Comparison of ENCODE assay signal across 28 mouse cellular contexts in the genomic region with DNA sequence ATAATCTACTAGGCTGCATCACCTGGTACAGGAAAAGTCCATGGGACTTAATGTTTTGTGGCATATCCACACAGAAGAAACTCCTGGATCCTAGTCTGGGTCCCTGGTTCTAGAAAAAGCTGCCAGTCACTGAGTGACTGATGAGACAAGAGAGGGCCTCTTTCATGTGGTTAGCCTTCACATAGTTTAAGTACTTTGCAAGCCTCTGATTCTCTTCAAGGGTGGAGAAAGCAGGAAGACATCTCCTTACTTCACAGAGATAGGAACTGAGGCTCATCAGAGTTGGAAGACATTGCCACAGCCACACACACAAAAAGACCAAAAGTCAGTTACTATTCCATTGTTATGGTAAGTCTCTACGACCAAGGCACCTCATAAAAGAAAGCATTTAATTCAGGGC. TPM values are rescaled to one million over a fixed set of nuclear protein-coding genes. Genes with fewer than 3 reads are reported as not detected.
DNase-seq lines count a peak whose midpoint lies in the region; ATAC-seq lines count a peak whose summit lies in the region.
"Had no signal": no experiment of that assay in that cellular context is flagged by ENCODE, and none has a peak within 500 bp of the region (broad histone marks: within the 10 kb centered on the region; RNA-seq: fewer than 3 reads in every experiment).

No protein-coding gene starts in this region.

- no peak overlapping the region for H3K27ac ChIP-seq in midbrain, embryonic 11.5 days (ENCODE audit: low read depth, low read length)
- H3K27ac ChIP-seq in midbrain, embryonic 15.5 days = no peak overlapping the region
- H3K27ac ChIP-seq in liver, embryonic 12.5 days = no peak overlapping the region
- H3K27ac ChIP-seq: embryonic facial prominence, embryonic 10.5 days; embryonic facial prominence, embryonic 12.5 days; forebrain, embryonic 13.5 days; forebrain, embryonic 15.5 days had no signal

- H3K27me3 ChIP-seq in midbrain, embryonic 11.5 days (ENCODE audit: control insufficient read depth, insufficient read depth, low read length) = no peaks in the 10 kb centered on the region
- H3K27me3 ChIP-seq in midbrain, embryonic 15.5 days (replicated peaks) = no peaks in the 10 kb centered on the region
- no peaks in the 10 kb centered on the region for H3K27me3 ChIP-seq in liver, embryonic 12.5 days (replicated peaks)
- H3K27me3 ChIP-seq: CH12.LX; embryonic facial prominence, embryonic 12.5 days; forebrain, embryonic 13.5 days; forebrain, embryonic 15.5 days; Patski had no signal

- no peak overlapping the region for H3K4me2 ChIP-seq in midbrain, embryonic 11.5 days
- H3K4me2 ChIP-seq in midbrain, embryonic 15.5 days = no peak overlapping the region
- no peak overlapping the region for H3K4me2 ChIP-seq in liver, embryonic 12.5 days
- H3K4me2 ChIP-seq: embryonic facial prominence, embryonic 12.5 days; forebrain, embryonic 13.5 days; forebrain, embryonic 15.5 days had no signal

- no peak overlapping the region for H3K9ac ChIP-seq in midbrain, embryonic 11.5 days (ENCODE audit: low read length)
- H3K9ac ChIP-seq in midbrain, embryonic 15.5 days = no peak overlapping the region
- no peak overlapping the region for H3K9ac ChIP-seq in liver, embryonic 12.5 days
- H3K9ac ChIP-seq: embryonic facial prominence, embryonic 12.5 days; forebrain, embryonic 13.5 days; forebrain, embryonic 15.5 days; forebrain, postnatal 0 days had no signal

- no peaks in the 10 kb centered on the region for H3K4me1 ChIP-seq in midbrain, embryonic 11.5 days (ENCODE audit: control insufficient read depth, insufficient read depth, low read length)
- H3K4me1 ChIP-seq in midbrain, embryonic 15.5 days = no peaks in the 10 kb centered on the region
- H3K4me1 ChIP-seq in liver, embryonic 12.5 days = peaks cover 14% of the 10 kb centered on the region
- H3K4me1 ChIP-seq: forebrain, embryonic 13.5 days; forebrain, embryonic 15.5 days had no signal

- DNase-seq in midbrain, embryonic 11.5 days (ENCODE audit: low spot score, missing footprints) = peak; percentile 77
- peak; percentile 52 for DNase-seq in CD4-positive helper T cell, adult 2 months (ENCODE audit: low read depth, low spot score)
- DNase-seq in T-cell, adult 2 months (ENCODE audit: low spot score) = peak; percentile 27
- peak; percentile 41 for DNase-seq in naive thymus-derived CD4-positive, alpha-beta T cell, adult 2 months (ENCODE audit: low read depth)
- no peak for DNase-seq in cerebellum, postnatal 36 days
- DNase-seq: adrenal gland, adult 2 months; adrenal gland, postnatal 10 days; adrenal gland, postnatal 25 days; cerebellum, adult 11 months; cerebellum, adult 18-20 months; cerebellum, adult 8-10 months; cerebellum, adult 9-11 months; cerebellum, postnatal 14 days; forebrain, postnatal 0 days had no signal

- no peaks in the 10 kb centered on the region for H3K36me3 ChIP-seq in midbrain, embryonic 11.5 days (ENCODE audit: control insufficient read depth, insufficient read depth, low read length)
- no peaks in the 10 kb centered on the region for H3K36me3 ChIP-seq in midbrain, embryonic 15.5 days (replicated peaks)
- no peaks in the 10 kb centered on the region for H3K36me3 ChIP-seq in liver, embryonic 12.5 days
- H3K36me3 ChIP-seq: embryonic facial prominence, embryonic 10.5 days; embryonic facial prominence, embryonic 12.5 days; forebrain, embryonic 15.5 days; G1E had no signal

- ATAC-seq in midbrain, embryonic 11.5 days (ENCODE audit: low FRiP score) = no peak
- ATAC-seq in midbrain, embryonic 15.5 days (replicated peaks) = no peak
- no peak for ATAC-seq in liver, embryonic 12.5 days
- ATAC-seq: forebrain, embryonic 13.5 days; forebrain, embryonic 15.5 days; forebrain, postnatal 0 days; Patski had no signal

- H3K9me3 ChIP-seq in midbrain, embryonic 11.5 days (ENCODE audit: control insufficient read depth, low read length) = no peaks in the 10 kb centered on the region
- no peaks in the 10 kb centered on the region for H3K9me3 ChIP-seq in midbrain, embryonic 15.5 days
- no peaks in the 10 kb centered on the region for H3K9me3 ChIP-seq in liver, embryonic 12.5 days (replicated peaks)
- H3K9me3 ChIP-seq: embryonic facial prominence, embryonic 10.5 days; embryonic facial prominence, embryonic 12.5 days; forebrain, embryonic 13.5 days; forebrain, embryonic 15.5 days; G1E had no signal

- H3K4me3 ChIP-seq in midbrain, embryonic 11.5 days (ENCODE audit: low read depth, low read length) = no peak overlapping the region
- no peak overlapping the region for H3K4me3 ChIP-seq in midbrain, embryonic 15.5 days
- no peak overlapping the region for H3K4me3 ChIP-seq in liver, embryonic 12.5 days
- H3K4me3 ChIP-seq: embryonic facial prominence, embryonic 10.5 days; embryonic facial prominence, embryonic 12.5 days; forebrain, embryonic 13.5 days; forebrain, embryonic 15.5 days had no signal

- WGBS in midbrain, embryonic 11.5 days = 69% methylated on average over 1 of the region's 1 CpGs
- 69% methylated on average over 1 of the region's 1 CpGs for WGBS in midbrain, embryonic 15.5 days
- WGBS in liver, embryonic 12.5 days (ENCODE audit: insufficient replicate concordance) = 35% methylated on average over 1 of the region's 1 CpGs

RNA-seq across cellular contexts. Expression of a gene that starts 13.6 kb away (rescaled TPM):
- polyA plus RNA-seq in midbrain, embryonic 11.5 days (2014; fragmentation: Nextera tagmentation; extraction: Ambion mirVana) = not detected in 2 replicates
- polyA plus RNA-seq in midbrain, embryonic 15.5 days (2015; fragmentation: Nextera tagmentation; extraction: Ambion mirVana) = not detected in 2 replicates
- polyA plus RNA-seq in liver, embryonic 12.5 days (2016; fragmentation: Nextera tagmentation; extraction: Ambion mirVana) = not detected in 2 replicates
- polyA plus RNA-seq: adrenal gland, adult 2 months; brain, embryonic 14.5 days; C2C12; cortical plate, adult 2 months; embryonic facial prominence, embryonic 10.5 days; embryonic facial prominence, embryonic 12.5 days; embryonic facial prominence, embryonic 14.5 days; forebrain, embryonic 11.5 days; forebrain, embryonic 13.5 days; forebrain, embryonic 15.5 days; forebrain, postnatal 0 days; G1E had no signal

Comparison
In these comparisons a context has a peak if more than half of its experiments do, and no peak if none do; other contexts are left out.
1. DNase-seq: peak in midbrain, embryonic 11.5 days (single experiment), CD4-positive helper T cell, adult 2 months (single experiment), T-cell, adult 2 months (single experiment) and naive thymus-derived CD4-positive, alpha-beta T cell, adult 2 months (single experiment); none in cerebellum, postnatal 36 days (0 of 2).